Mouse (Mus musculus): Measurements from ENCODE around the gene Tnks2. TPM values are rescaled to one million over a fixed set of nuclear protein-coding genes. Genes with fewer than 3 reads are reported as not detected.
A peak's percentile ranks its signal among the peaks of the same experiment; 100 is the strongest.
"Not testable (repeated sequence)": the region's sequence is repeated elsewhere in the genome, so short reads cannot be mapped to it uniquely, and the experiment has no call there.

Gene Tnks2
- polyA plus RNA-seq, 1 experiment from 2014 or later, result 54.9 TPM

- H3K27me3 ChIP-seq, result no peaks in the 10 kb centered on the region
- no peaks in the 10 kb centered on the region for H3K36me3 ChIP-seq
- H3K4me1 ChIP-seq (replicated peaks), result peaks cover 29% of the 10 kb centered on the region
- peak overlapping the region; percentile 97 for H3K27ac ChIP-seq
- 4% methylated on average over 19 of the region's 19 CpGs for WGBS
- no peaks in the 10 kb centered on the region for H3K9me3 ChIP-seq
- peak overlapping the region; percentile 88 for H3K4me2 ChIP-seq
- peak overlapping the region; percentile 99 for H3K9ac ChIP-seq
- H3K4me3 ChIP-seq, result peak overlapping the region; percentile 97
- no peak for ATAC-seq (ENCODE audit: low FRiP score)
These were observed 863 bp upstream of the Tnks2 start for GRCm38 (mm10) chr19:36832951-36833787.

- Histone ChIP-seq H3K27ac (peak overlapping the region; percentile 97), H3K27me3 (no peaks in the 10 kb centered on the region), H3K36me3 (no peaks in the 10 kb centered on the region; the same call in 1 of the 2 replicates), H3K9me3 (no peaks in the 10 kb centered on the region), H3K4me1 (replicated peaks) (peaks cover 39% of the 10 kb centered on the region), H3K4me3 (peak overlapping the region; percentile 97), H3K4me2 (peak overlapping the region; percentile 88), H3K9ac (peak overlapping the region; percentile 99)
- 0% methylated on average over 42 of the region's 62 CpGs for WGBS
- ATAC-seq (ENCODE audit: low FRiP score), result peak; percentile 59
These were observed 750 bp downstream of the Tnks2 start for GRCm38 (mm10) chr19:36834532-36835431.

GRCm38 (mm10) chr19:36836035-36836434 is 2.0 kb downstream of the Tnks2 start:
- 53% methylated on average over 4 of the region's 4 CpGs for WGBS
- peak overlapping the region; percentile 63; the same call in 1 of the 2 replicates for H3K9ac ChIP-seq

DNA sequence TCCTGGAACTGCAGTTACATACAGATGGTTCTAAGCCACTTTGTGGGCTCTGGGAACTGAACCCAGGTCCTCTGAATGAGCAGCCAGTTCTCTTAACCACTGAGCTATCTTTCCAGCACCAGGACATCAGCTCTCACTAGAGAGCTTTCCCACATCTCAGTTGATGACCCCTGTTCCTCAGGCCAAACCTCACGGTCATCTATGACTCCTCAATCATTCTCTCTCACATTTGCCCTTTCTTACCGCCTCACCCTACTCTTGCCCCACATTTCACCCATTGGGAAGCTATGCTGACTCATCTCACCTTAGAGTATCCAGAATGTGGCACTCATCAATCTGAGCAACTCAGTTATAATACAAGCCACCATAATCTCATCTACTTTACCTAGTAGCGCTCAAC is 6.3 kb downstream of the Tnks2 start:
- Histone ChIP-seq H3K4me3 (no peak overlapping the region), H3K4me2 (no peak overlapping the region), H3K9me3 (no peaks in the 10 kb centered on the region), H3K27ac (no peak overlapping the region), H3K36me3 (peaks cover 16% of the 10 kb centered on the region), H3K9ac (no peak overlapping the region), H3K4me1 (replicated peaks) (peaks cover 31% of the 10 kb centered on the region), H3K27me3 (no peaks in the 10 kb centered on the region)
- 99% methylated on average over 3 of the region's 3 CpGs for WGBS
- ATAC-seq (ENCODE audit: low FRiP score), result no peak

More at GRCm38 (mm10) chr19:36836035-36836434, 2.0 kb downstream of the Tnks2 start:
- no peak for ATAC-seq (ENCODE audit: low FRiP score)
- Histone ChIP-seq H3K27ac (no peak overlapping the region), H3K9me3 (no peaks in the 10 kb centered on the region), H3K4me3 (peak overlapping the region; percentile 97), H3K27me3 (no peaks in the 10 kb centered on the region), H3K36me3 (no peaks in the 10 kb centered on the region; the same call in 1 of the 2 replicates), H3K4me1 (replicated peaks) (peaks cover 42% of the 10 kb centered on the region), H3K4me2 (peak overlapping the region; percentile 88)

DNA sequence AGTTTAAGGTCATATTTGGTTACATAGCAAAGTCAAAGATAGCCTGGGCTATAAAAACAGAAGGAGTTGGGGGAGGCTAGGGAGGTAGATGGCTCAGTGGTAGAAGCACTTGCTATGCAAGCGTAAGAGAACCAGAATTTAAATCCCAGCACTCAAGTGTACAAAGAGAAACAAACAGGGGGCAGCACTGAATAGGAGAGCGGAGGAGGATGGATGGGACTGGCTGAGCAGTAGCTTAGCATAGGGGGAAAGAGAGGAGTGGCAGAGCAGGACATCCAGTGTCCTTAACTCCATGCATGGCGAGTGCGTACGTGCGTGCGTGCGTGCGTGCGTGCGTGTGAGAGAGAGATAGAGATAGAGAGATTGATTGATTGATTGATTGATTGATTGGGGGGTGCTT is 9.8 kb downstream of the Tnks2 start:
- Histone ChIP-seq H3K4me2 (no peak overlapping the region), H3K27ac (no peak overlapping the region), H3K4me3 (no peak overlapping the region), H3K4me1 (replicated peaks) (peaks cover 8% of the 10 kb centered on the region; the same call in 1 of the 2 replicates), H3K9ac (no peak overlapping the region), H3K27me3 (no peaks in the 10 kb centered on the region), H3K36me3 (peaks cover 40% of the 10 kb centered on the region), H3K9me3 (no peaks in the 10 kb centered on the region)
- WGBS, result 90% methylated on average over 11 of the region's 11 CpGs
- no peak for ATAC-seq (ENCODE audit: low FRiP score)

DNA sequence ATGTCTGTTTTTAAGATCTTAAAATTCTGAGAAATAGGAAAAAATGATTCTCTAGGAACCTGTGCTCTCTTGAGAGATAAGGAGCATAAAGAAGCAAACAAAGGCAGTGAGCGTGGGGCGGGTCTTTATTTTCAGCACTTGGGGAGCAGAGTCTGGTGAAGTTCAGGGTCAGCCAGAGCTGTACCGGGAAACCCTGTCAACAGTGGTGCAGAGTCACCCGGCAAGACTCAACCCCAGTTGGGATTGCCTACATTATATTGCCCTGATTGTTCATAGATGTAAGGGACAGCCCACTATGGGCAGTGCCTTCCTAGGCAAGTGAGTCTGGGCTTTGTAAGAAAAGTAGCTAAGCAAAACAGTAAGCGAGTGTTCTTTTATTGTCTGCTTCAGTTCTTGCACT is 11.9 kb downstream of the Tnks2 start:
- 91% methylated on average over 5 of the region's 5 CpGs for WGBS
- Histone ChIP-seq H3K4me3 (no peak overlapping the region), H3K4me2 (no peak overlapping the region), H3K27me3 (no peaks in the 10 kb centered on the region), H3K9ac (no peak overlapping the region), H3K9me3 (no peaks in the 10 kb centered on the region), H3K4me1 (replicated peaks) (no peaks in the 10 kb centered on the region; the same call in 1 of the 2 replicates), H3K36me3 (peaks cover 55% of the 10 kb centered on the region), H3K27ac (no peak overlapping the region)
- no peak for ATAC-seq (ENCODE audit: low FRiP score)

- H3K4me2 ChIP-seq, result no peak overlapping the region
- ATAC-seq (ENCODE audit: low FRiP score), result no peak
- no peaks in the 10 kb centered on the region for H3K4me1 ChIP-seq (replicated peaks)
- WGBS, result 93% methylated on average over 2 of the region's 2 CpGs
- H3K4me3 ChIP-seq, result no peak overlapping the region
- H3K9ac ChIP-seq, result no peak overlapping the region
- H3K27me3 ChIP-seq, result no peaks in the 10 kb centered on the region
- no peaks in the 10 kb centered on the region for H3K9me3 ChIP-seq
- peaks cover 83% of the 10 kb centered on the region for H3K36me3 ChIP-seq
- H3K27ac ChIP-seq, result no peak overlapping the region
These were observed 19.8 kb downstream of the Tnks2 start for GRCm38 (mm10) chr19:36853831-36854230.

DNA sequence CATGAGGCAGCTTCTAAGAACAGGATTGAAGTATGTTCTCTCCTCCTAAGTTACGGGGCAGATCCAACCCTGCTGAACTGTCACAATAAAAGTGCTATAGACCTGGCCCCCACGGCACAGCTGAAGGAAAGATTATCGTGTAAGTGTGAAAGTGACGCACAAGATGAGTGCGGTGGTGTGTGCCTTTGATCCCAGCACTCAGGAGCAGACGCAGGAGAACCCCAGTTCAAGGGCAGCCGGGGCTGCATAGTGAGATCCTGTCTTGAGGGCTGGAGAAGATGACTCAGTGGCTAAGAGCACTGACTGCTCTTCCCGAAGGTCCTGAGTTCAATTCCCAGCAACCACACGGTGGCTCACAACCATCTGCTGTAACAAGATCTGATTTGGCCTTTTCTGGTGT is 23.8 kb downstream of the Tnks2 start:
- WGBS, result 93% methylated on average over 9 of the region's 9 CpGs
- no peaks in the 10 kb centered on the region for H3K9me3 ChIP-seq
- no peak overlapping the region for H3K4me2 ChIP-seq
- H3K9ac ChIP-seq, result no peak overlapping the region
- H3K4me1 ChIP-seq (replicated peaks), result no peaks in the 10 kb centered on the region
- H3K27ac ChIP-seq, result no peak overlapping the region
- no peak overlapping the region for H3K4me3 ChIP-seq
- peaks cover 82% of the 10 kb centered on the region for H3K36me3 ChIP-seq
- H3K27me3 ChIP-seq, result no peaks in the 10 kb centered on the region
- no peak for ATAC-seq (ENCODE audit: low FRiP score)

DNA sequence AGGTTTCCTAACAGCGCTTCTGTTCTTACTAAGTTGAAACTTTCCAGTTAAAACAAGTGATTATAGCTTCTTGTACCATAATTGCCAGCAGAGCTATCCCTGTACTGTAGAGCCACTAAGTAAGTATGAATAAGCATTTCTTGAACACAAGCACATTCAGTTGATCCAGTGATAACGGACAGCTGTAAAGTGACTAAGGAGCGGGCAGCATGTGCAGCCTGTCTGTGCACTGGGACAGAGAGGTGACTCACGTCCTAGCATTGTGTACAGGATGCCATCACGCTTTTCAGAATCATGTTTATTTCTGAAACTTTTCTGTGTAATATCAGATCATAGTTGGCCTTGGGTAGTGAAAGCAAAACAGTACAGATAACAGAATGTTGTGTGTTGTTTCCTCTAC is 26.4 kb downstream of the Tnks2 start:
- no peak for ATAC-seq (ENCODE audit: low FRiP score)
- peaks cover 76% of the 10 kb centered on the region for H3K36me3 ChIP-seq
- no peak overlapping the region for H3K9ac ChIP-seq
- no peaks in the 10 kb centered on the region for H3K4me1 ChIP-seq (replicated peaks)
- H3K4me2 ChIP-seq, result no peak overlapping the region
- no peaks in the 10 kb centered on the region for H3K9me3 ChIP-seq
- 93% methylated on average over 5 of the region's 5 CpGs for WGBS
- H3K4me3 ChIP-seq, result no peak overlapping the region
- no peaks in the 10 kb centered on the region for H3K27me3 ChIP-seq
- H3K27ac ChIP-seq, result no peak overlapping the region

- Histone ChIP-seq H3K27ac (no peak overlapping the region), H3K4me1 (replicated peaks) (no peaks in the 10 kb centered on the region), H3K9ac (no peak overlapping the region), H3K4me3 (no peak overlapping the region), H3K27me3 (no peaks in the 10 kb centered on the region), H3K36me3 (peaks cover 71% of the 10 kb centered on the region), H3K4me2 (no peak overlapping the region), H3K9me3 (no peaks in the 10 kb centered on the region)
- WGBS, result 90% methylated on average over 5 of the region's 5 CpGs
- ATAC-seq (ENCODE audit: low FRiP score), result no peak
These were observed 31.9 kb downstream of the Tnks2 start for GRCm38 (mm10) chr19:36865905-36866304.

DNA sequence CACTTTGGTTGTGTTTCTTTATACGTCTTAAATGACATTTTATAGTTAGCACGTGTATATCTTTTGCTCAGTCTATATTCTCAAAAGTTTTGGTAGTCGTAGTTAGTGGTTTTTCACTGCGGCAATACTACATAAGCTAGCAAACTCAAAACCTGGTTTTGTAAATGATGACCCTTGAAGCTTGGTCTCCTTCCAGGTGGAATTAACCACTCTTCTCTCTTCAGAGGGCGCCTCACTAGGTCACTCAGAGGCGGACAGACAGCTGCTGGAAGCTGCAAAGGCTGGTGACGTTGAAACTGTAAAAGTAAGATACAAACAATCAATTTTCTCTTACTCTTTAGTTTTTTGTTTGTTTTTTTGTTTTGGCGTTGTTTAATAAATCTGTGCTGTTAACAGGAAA is 33.4 kb downstream of the Tnks2 start:
- Histone ChIP-seq H3K4me2 (no peak overlapping the region), H3K4me1 (replicated peaks) (no peaks in the 10 kb centered on the region), H3K9me3 (no peaks in the 10 kb centered on the region), H3K36me3 (peaks cover 71% of the 10 kb centered on the region), H3K9ac (no peak overlapping the region), H3K4me3 (no peak overlapping the region), H3K27ac (no peak overlapping the region), H3K27me3 (no peaks in the 10 kb centered on the region)
- no peak for ATAC-seq (ENCODE audit: low FRiP score)
- 93% methylated on average over 8 of the region's 8 CpGs for WGBS

DNA sequence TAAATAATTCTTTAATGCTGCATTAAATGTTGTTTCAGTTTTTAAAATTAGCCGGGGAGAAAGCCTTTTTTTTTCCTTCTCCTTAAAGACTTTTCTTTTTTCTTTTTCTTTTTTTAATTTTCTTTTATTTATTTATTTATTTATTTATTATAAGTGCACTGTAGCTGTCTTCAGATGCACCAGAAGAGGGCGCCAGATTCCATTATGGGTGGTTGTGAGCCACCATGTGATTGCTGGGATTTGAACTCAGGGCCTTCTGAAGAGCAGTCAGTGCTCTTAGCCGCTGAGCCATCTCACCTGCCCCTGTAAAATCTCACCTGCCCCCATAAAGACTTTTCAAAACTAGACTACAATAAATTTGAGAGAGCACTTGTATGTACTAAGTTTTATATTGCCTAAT is 34.6 kb downstream of the Tnks2 start:
- WGBS, result 85% methylated on average over 3 of the region's 3 CpGs
- not testable (repeated sequence) for H3K9ac ChIP-seq; ATAC-seq (ENCODE audit: low FRiP score); H3K4me2 ChIP-seq; H3K27ac ChIP-seq; H3K4me1 ChIP-seq (replicated peaks); H3K4me3 ChIP-seq; H3K9me3 ChIP-seq; H3K27me3 ChIP-seq
- peaks cover 69% of the 10 kb centered on the region for H3K36me3 ChIP-seq
